Mouse (Mus musculus) embryonic facial prominence, embryonic 10.5 days (tissue): Measurements from ENCODE around the gene Frem1. TPM values are rescaled to one million over a fixed set of nuclear protein-coding genes. Genes with fewer than 3 reads are reported as not detected.

Experiments used
- DNase-seq: peaks from one replicate; pipeline ENCODE4 v3.0.0-alpha.2; 2017; ENCODE audit warnings: low spot score
- H3K27ac ChIP-seq: fragments of 300-500 bp; sonication (generic); replicated peaks from 2 replicates; pipeline ENCODE4 v1.5.1; 2016; ENCODE audit warnings: mild to moderate bottlenecking
- H3K27me3 ChIP-seq: fragments of 300-500 bp; sonication (generic); replicated peaks from 2 replicates; pipeline ENCODE4 v1.6.1; 2016; ENCODE audit warnings: low read depth, mild to moderate bottlenecking; ENCODE audit not compliant: poor library complexity, severe bottlenecking
- H3K36me3 ChIP-seq: fragments of 300-500 bp; sonication (generic); replicated peaks from 2 replicates; pipeline ENCODE4 v1.6.1; 2016; ENCODE audit warnings: mild to moderate bottlenecking, moderate library complexity
- H3K4me1 ChIP-seq: fragments of 300-500 bp; sonication (generic); 2 replicates; pipeline ENCODE4 v1.6.1; 2016
- H3K4me3 ChIP-seq: fragments of 300-500 bp; sonication (generic); 2 replicates; pipeline ENCODE4 v1.5.1; 2016; ENCODE audit warnings: mild to moderate bottlenecking, moderate library complexity
- H3K9me3 ChIP-seq: fragments of 300-500 bp; sonication (generic); 2 replicates; pipeline ENCODE4 v1.6.1; 2016; ENCODE audit warnings: mild to moderate bottlenecking
- WGBS: fragments of 180-500 bp; shearing (Covaris S2); methylation state at CpG from one replicate; pipeline ENCODE4 v1.1.7; 2016; 5-methylcytosine and 5-hydroxymethylcytosine counted together
- polyA plus RNA-seq: library from polyadenylated mRNA; unstranded; fragments of >200 nt; fragmentation: Nextera tagmentation; extraction: Ambion mirVana; gene quantifications from 2 replicates; pipeline ENCODE4 v1.2.1, GENCODE M21; 2016

The Frem1 gene
- polyA plus RNA-seq, 1 experiment from 2014 or later: 15.5 TPM

DNA sequence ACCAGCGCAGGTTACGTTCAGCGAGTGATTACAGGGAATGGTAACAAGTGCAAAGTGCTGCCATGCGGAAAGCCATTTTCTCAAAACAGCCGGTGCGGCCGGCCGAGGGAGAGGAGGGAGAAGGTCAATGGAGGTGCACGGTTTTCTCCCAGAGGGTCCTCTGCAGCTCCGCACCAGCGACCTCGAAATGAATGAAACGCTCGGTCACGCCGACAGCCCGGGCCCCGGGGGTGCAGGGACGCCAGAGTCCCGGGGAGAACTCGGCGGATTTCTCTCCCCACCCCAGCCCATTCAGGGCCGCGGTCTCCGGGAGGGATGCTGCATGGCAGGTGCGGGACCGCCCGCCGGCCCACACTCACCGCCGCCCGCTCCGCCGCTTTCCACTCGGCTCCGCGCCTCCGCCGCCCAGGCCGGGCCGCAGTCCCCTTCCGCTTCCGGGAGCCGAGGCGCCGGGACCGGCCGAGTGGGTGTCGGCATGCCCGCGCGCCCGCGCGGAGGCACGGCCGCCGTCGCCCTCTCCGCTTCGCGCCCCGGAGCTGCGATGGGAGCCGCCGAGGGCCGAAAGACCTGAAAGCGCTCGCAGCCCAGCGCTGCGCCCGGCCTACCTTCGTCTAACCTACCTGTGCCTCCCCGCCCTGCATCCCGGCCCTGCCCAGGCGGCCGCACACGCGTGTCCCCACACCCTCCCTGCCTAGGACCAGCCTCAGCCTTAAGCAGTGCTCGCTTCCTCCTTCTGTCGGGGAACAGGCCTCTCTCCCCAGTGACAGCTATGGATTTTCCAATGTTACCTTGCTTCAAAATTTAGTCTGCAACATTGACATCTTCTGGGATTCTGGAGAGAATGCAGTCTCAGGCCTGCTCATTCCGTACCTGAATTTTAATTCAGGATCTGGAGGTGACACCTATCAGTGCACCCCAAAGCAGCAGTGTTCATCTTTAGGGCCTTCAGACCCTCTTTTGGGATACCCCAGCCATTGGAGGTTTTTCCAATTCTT, 192.7 kb downstream of the Frem1 start, which contains the start of gene Zdhhc21:
Zdhhc21 (minus strand) TSS at position 828 of the 995 bp plus-strand sequence.
- peak; percentile 80 for DNase-seq
- no peaks in the 10 kb centered on the region for H3K36me3 ChIP-seq
- peak within 1 kb of the TSS; percentile 75 for H3K4me3 ChIP-seq
- WGBS: under 1% methylated on average over 82 of the region's 82 CpGs
- H3K4me1 ChIP-seq: peaks cover 10% of the 10 kb centered on the region
- peak within 1 kb of the TSS; percentile 89 for H3K27ac ChIP-seq
- H3K9me3 ChIP-seq: no peaks in the 10 kb centered on the region
- H3K27me3 ChIP-seq: no peaks in the 10 kb centered on the region

DNA sequence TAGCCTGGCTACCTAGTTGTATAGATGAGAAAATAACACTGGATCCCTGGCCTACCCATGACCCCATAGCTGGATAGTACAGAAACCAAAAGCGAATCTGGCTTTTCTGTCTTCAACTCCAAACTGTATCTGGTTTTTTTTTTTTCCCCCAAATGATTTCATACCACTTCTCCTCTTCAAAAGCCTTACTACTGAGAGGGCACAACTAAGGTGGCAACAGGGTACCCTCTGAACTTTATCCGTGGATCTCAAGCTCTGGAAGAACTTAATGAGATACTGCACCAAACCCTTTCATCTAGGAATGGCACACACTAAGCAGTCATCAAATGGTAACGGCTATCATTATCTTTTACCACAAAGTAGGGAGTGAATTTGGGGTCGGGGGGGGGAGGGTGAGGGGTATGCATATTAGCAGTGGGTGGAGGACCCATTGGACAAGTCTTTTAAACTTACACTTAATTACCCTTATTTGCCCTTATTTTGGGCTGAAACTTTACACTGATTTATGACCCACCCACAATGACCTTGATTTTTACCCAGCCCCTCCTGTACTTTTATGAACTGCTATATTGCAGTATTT, 193.6 kb downstream of the Frem1 start:
- Histone ChIP-seq H3K27ac (peak overlapping the region; percentile 89), H3K4me1 (peaks cover 10% of the 10 kb centered on the region), H3K27me3 (no peaks in the 10 kb centered on the region), H3K4me3 (peak overlapping the region; percentile 75), H3K9me3 (no peaks in the 10 kb centered on the region), H3K36me3 (no peaks in the 10 kb centered on the region)
- 40% methylated on average over 4 of the region's 4 CpGs for WGBS
- no peak for DNase-seq

DNA sequence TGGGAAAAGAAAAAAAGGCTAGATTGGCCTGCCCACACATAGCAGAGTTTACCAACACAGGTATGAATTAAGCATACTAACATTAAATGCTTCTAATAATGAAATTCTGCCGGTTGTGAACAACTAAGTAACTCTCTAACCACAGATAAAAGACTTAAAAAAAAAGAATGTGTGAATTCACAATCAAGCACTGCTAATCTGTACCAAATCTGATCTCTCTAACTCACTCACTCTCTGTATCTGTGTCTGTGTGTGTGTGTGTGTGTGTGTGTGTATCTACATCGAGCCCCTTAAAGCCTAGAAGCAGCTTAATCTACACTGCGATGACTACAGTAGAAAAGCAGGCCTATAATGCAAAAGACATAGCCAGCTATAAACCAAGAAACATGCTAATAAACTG, 195.2 kb downstream of the Frem1 start:
- Histone ChIP-seq H3K9me3 (no peaks in the 10 kb centered on the region), H3K27ac (no peak overlapping the region), H3K27me3 (no peaks in the 10 kb centered on the region), H3K36me3 (peaks cover 6% of the 10 kb centered on the region; the same call in 1 of the 2 replicates), H3K4me1 (peaks cover 10% of the 10 kb centered on the region), H3K4me3 (no peak overlapping the region)
- no peak for DNase-seq
- 92% methylated on average over 3 of the region's 3 CpGs for WGBS

DNA sequence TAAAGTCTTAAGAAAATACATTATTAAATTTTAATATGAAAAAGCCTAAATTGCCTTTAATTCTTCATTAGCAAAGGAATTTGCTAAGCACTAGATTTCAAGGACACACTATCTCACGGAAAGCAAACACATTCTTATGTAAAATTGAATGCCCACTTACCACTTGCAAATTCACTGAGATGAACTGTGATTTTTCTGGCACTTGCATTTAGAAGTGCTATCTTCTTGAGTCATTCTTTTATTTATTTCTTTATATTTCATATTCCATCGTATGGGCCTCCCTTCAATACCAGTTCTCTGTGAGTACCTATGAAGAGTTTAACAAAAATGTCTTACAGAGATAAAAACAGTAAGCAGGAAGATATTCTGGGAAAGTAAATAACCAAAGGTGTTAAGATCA, 198.3 kb downstream of the Frem1 start:
- DNase-seq: no peak
- Histone ChIP-seq H3K4me3 (no peak overlapping the region), H3K27me3 (no peaks in the 10 kb centered on the region), H3K4me1 (peaks cover 17% of the 10 kb centered on the region), H3K27ac (no peak overlapping the region), H3K9me3 (no peaks in the 10 kb centered on the region), H3K36me3 (peaks cover 6% of the 10 kb centered on the region; the same call in 1 of the 2 replicates)
- WGBS: 89% methylated on average over 2 of the region's 2 CpGs

DNA sequence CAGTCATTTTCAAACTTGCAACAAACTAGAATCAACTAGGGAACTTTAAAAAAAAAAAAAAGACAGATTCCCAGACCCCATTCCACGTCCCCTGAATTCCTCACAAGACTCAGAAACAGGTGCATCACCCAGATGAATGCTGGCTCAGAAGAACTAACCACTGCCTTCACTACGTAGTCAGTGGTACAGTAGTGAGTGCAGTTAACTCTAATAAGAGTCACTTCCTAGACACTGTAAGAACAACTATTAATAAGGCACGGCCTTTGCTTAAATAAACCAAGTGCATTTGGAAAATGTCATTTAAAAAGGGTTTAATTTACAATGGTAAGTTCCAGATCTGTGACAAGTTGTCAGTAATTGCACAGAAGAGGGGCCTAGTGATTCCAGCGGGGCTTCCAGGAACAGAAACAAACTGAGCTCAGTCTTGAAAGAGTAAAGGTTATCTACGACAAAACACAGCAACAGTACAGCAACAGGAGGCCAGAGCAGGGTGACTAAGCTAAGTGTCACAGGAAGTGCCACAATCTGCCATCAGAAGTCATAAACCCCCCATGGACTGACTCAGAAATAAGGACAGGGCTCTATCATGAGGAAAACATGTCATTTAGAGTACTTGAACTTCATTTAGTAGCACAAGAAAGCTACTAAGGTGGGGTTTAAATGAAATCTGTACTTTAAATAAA, 203.4 kb downstream of the Frem1 start:
- H3K27me3 ChIP-seq: no peaks in the 10 kb centered on the region
- no peak overlapping the region for H3K4me3 ChIP-seq
- peaks cover 14% of the 10 kb centered on the region for H3K4me1 ChIP-seq
- H3K9me3 ChIP-seq: no peaks in the 10 kb centered on the region
- peaks cover 20% of the 10 kb centered on the region for H3K36me3 ChIP-seq
- WGBS: 55% methylated on average over 5 of the region's 5 CpGs
- no peak overlapping the region for H3K27ac ChIP-seq
- no peak for DNase-seq

Other genes with a start within 250 kb of the Frem1 start
- gene Zdhhc21, start 192.4 kb downstream of the Frem1 start, polyA plus RNA-seq: 13.5 and 14.0 TPM in 2 replicates
- gene Cer1, start 167.2 kb downstream of the Frem1 start, polyA plus RNA-seq: 0.14 TPM in 1 of 2 replicates, not detected in the other